Mouse (Mus musculus) gastrocnemius, adult 18-20 months (tissue): Measurements from ENCODE around the gene Scrg1. TPM values are rescaled to one million over a fixed set of nuclear protein-coding genes. Genes with fewer than 3 reads are reported as not detected.
"Not testable (repeated sequence)": the region's sequence is repeated elsewhere in the genome, so short reads cannot be mapped to it uniquely, and the experiment has no call there.

Experiments used
- DNase-seq: peaks from one replicate; pipeline ENCODE4 v3.0.0; 2021; ENCODE audit warnings: low spot score
- long read RNA-seq, 2 experiments: library from polyadenylated mRNA; stranded (forward); transcript quantifications; one replicate each; pipeline ENCODE4 v2.0.0; 2021
- total RNA-seq, 2 experiments: library from RNA; stranded (reverse); gene quantifications; 2 replicates each; pipeline ENCODE4 v1.2.3; 2021

The Scrg1 gene
- total RNA-seq, result not detected
- long read RNA-seq, experiment 1, result 0 reads
- long read RNA-seq, experiment 2, result 0 reads

GRCm38 (mm10) chr8:57455765-57456164 lies at the start of gene Scrg1:
Gene Scrg1, plus strand, starts transcription at chr8:57455923.
- DNase-seq, result no peak

- no peak for DNase-seq
These were observed 49.4 kb upstream of the Scrg1 start for GRCm38 (mm10) chr8:57406366-57406765.

- DNase-seq, result no peak
These were observed 46.4 kb upstream of the Scrg1 start for GRCm38 (mm10) chr8:57409333-57409732.

- no peak for DNase-seq
These were observed 45.8 kb upstream of the Scrg1 start for GRCm38 (mm10) chr8:57409779-57410472.

- no peak for DNase-seq
These were observed 45.3 kb upstream of the Scrg1 start for GRCm38 (mm10) chr8:57410473-57410863.

GRCm38 (mm10) chr8:57411366-57411765 lies 44.4 kb upstream of the Scrg1 start:
- no peak for DNase-seq

GRCm38 (mm10) chr8:57416827-57417226 lies 38.9 kb upstream of the Scrg1 start:
- DNase-seq, result no peak

- no peak for DNase-seq
These were observed 29.6 kb upstream of the Scrg1 start for GRCm38 (mm10) chr8:57426074-57426473.

GRCm38 (mm10) chr8:57427581-57428366 lies 27.9 kb upstream of the Scrg1 start:
- no peak for DNase-seq

- DNase-seq, result no peak
These were observed 27.2 kb upstream of the Scrg1 start for GRCm38 (mm10) chr8:57428566-57428965.

GRCm38 (mm10) chr8:57429166-57429887 lies 26.4 kb upstream of the Scrg1 start:
- DNase-seq, result peak; percentile 80

GRCm38 (mm10) chr8:57429888-57430274 lies 25.8 kb upstream of the Scrg1 start:
- DNase-seq, result not testable (repeated sequence)

- DNase-seq, result peak; percentile 9
These were observed 24.8 kb upstream of the Scrg1 start for GRCm38 (mm10) chr8:57430901-57431300.

- no peak for DNase-seq
These were observed 22.9 kb upstream of the Scrg1 start for GRCm38 (mm10) chr8:57432802-57433201.

- DNase-seq, result no peak
These were observed 19.8 kb upstream of the Scrg1 start for GRCm38 (mm10) chr8:57435768-57436436.

GRCm38 (mm10) chr8:57436437-57436796 lies 19.3 kb upstream of the Scrg1 start:
- DNase-seq, result no peak

- no peak for DNase-seq
These were observed 14.6 kb upstream of the Scrg1 start for GRCm38 (mm10) chr8:57441131-57441530.

GRCm38 (mm10) chr8:57441556-57441955 lies 14.2 kb upstream of the Scrg1 start:
- DNase-seq, result no peak

- DNase-seq, result no peak
These were observed 12.4 kb upstream of the Scrg1 start for GRCm38 (mm10) chr8:57443289-57443688.

GRCm38 (mm10) chr8:57445901-57446300 lies 9.8 kb upstream of the Scrg1 start:
- DNase-seq, result not testable (repeated sequence)

- DNase-seq, result no peak
These were observed 5.0 kb upstream of the Scrg1 start for GRCm38 (mm10) chr8:57450726-57451125.

- no peak for DNase-seq
These were observed 3.8 kb upstream of the Scrg1 start for GRCm38 (mm10) chr8:57451896-57452295.
